Mouse (Mus musculus) megakaryocyte-erythroid progenitor cell, adult 5 weeks (primary cell): ENCODE results near the gene Minos1. TPM values are rescaled to one million over a fixed set of nuclear protein-coding genes. Genes with fewer than 3 reads are reported as not detected.

Experiments used
- polyA plus RNA-seq: library from polyadenylated mRNA; stranded (reverse); fragments of >175 nt; gene quantifications from 2 replicates; pipeline ENCODE4 v1.2.3, GENCODE M21; 2012

Minos1 gene
- 17.2 and 19.9 TPM in 2 replicates for polyA plus RNA-seq

DNA sequence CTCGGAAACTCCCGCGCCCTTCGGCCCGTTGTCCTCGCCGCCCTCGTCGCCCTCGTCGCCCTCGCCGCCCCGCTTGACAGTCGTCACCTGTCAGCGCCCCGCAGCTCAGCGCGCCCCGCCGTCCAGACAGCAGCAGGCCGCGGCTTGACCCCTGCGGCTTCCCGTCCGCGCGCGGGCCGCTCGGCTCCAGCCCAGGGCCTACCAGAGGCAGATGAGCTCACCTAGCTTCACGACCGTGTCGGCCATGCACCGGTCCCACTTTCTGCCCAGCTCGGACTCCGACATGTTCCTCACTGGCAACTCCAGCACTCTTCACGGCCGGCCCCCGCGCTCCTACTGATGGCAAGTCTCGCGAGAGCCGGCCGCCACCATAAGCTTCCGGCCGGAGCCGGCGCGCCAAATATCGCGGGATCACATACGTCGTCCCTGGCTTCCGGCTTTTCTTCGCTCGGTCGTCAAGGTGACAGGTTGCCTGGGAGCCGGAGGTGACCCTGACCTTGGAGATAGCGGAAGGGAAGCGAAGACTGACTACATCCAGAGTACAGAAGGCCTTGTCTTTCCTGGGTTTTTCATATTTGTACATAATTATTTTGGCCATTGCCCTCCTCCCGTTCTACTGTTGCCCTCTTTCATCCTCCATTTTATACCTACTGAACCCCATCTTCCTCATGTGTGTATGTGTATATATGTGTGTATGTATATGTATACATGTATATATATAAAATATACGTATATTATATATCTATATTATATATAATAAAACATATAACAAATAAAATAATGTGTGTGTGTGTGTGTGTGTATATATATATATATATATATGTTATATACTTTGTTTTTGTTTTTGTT is at the start of gene Minos1:
Gene Minos1, minus strand, starts transcription at position 413 of the 849 bp plus-strand sequence.

DNA sequence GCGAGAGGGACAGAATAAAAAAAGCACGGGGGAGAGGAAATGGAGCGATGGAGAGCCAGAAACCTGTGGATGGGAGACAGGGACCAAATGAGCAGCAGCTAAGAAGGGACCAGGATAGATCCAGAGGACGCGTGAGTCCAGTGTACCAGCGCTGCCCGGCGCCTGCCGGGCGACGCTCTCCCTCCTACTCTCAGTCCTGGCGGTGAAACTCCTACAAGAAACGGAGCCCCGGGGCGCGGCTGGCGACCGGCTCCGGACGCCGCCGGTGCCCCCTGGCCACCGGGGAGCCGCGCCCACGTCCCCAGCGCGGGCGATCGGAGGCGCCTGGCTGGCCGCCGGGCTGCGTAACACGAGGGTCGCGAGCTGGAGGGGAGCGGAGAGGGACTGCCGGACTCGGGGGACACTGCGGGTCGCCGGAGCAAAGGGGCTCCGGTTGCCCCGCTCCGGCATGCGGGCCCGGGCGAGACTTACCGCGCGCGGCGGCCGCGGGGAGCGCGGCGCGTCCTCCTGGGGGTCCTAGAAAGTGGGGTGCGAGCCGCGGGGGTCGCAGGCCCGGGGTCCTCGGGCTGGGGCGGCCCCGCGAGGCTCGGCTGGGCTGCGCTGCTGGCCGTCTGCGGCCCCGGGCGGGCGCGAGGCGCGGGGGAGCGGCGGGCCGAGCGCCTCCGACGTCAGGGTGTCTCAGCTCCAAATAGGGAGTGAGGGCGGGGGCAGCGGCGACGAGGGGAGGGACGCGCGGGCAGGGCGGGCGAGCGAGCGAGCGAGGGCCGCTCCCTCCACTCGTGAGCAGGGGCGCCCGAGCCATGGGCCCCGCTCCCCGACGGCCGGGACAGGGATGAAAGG is 38.3 kb downstream of the Minos1 start, which contains the start of gene Nbl1:
Gene Nbl1, minus strand, starts transcription at position 638 of the 840 bp plus-strand sequence.

GRCm38 (mm10) chr4:139075041-139075711 is 55.7 kb downstream of the Minos1 start, which contains the start of gene Htr6:
Gene Htr6, minus strand, starts transcription at chr4:139075570.

Other genes with a start within 250 kb of the Minos1 start
- gene Otud3, start 217.2 kb downstream of the Minos1 start, polyA plus RNA-seq = 9.5 and 13.3 TPM in 2 replicates
- not detected in 2 replicates for gene Rnf186, start 164.0 kb downstream of the Minos1 start, polyA plus RNA-seq
- gene Tmco4, start 158.2 kb downstream of the Minos1 start, polyA plus RNA-seq = 13.6 and 16.8 TPM in 2 replicates
- gene Htr6, start 55.5 kb downstream of the Minos1 start, polyA plus RNA-seq = not detected in 2 replicates
- 0.37 and 0.63 TPM in 2 replicates for gene Nbl1, start 38.1 kb downstream of the Minos1 start, polyA plus RNA-seq
- gene Capzb, start 61.8 kb upstream of the Minos1 start, polyA plus RNA-seq = 193 and 208 TPM in 2 replicates
- 3.1 and 4.3 TPM in 2 replicates for gene Pqlc2, start 179.6 kb upstream of the Minos1 start, polyA plus RNA-seq
- 52.2 and 56.8 TPM in 2 replicates for gene Akr7a5, start 179.6 kb upstream of the Minos1 start, polyA plus RNA-seq
- gene Mrto4, start 221.5 kb upstream of the Minos1 start, polyA plus RNA-seq = 70.4 and 88.0 TPM in 2 replicates
- gene Emc1, start 221.5 kb upstream of the Minos1 start, polyA plus RNA-seq = 4.5 and 6.7 TPM in 2 replicates
- gene Ubr4, start 221.5 kb upstream of the Minos1 start, polyA plus RNA-seq = 58.8 and 87.5 TPM in 2 replicates